Mouse (Mus musculus) midbrain, embryonic 13.5 days (tissue): ENCODE data around the gene Med13l. TPM values are rescaled to one million over a fixed set of nuclear protein-coding genes. Genes with fewer than 3 reads are reported as not detected.
A peak's percentile ranks its signal among the peaks of the same experiment; 100 is the strongest.

Experiments
- ATAC-seq: fragments of 200-750 bp; cut with Nextera tagmentation; 2 replicates; pipeline ENCODE4 v1.8.0; 2017; ENCODE audit warnings: mild to moderate bottlenecking, moderate TSS enrichment, moderate library complexity
- H3K27ac ChIP-seq: fragments of 300-500 bp; sonication (generic); 2 replicates; pipeline ENCODE4 v1.5.1; 2015; ENCODE audit warnings: inconsistent platforms, mild to moderate bottlenecking, moderate library complexity
- H3K27me3 ChIP-seq: fragments of 300-500 bp; sonication (generic); 2 replicates; pipeline ENCODE4 v1.6.1; 2015; ENCODE audit warnings: mild to moderate bottlenecking, inconsistent platforms
- H3K36me3 ChIP-seq: fragments of 300-500 bp; sonication (generic); 2 replicates; pipeline ENCODE4 v1.6.1; 2015; ENCODE audit warnings: mild to moderate bottlenecking, inconsistent platforms
- H3K4me1 ChIP-seq: fragments of 300-500 bp; sonication (generic); replicated peaks from 2 replicates; pipeline ENCODE4 v1.6.1; 2015; ENCODE audit warnings: inconsistent platforms
- H3K4me2 ChIP-seq: fragments of 300-500 bp; sonication (generic); replicated peaks from 2 replicates; pipeline ENCODE4 v1.6.1; 2015; ENCODE audit warnings: moderate library complexity, mild to moderate bottlenecking, inconsistent platforms
- H3K4me3 ChIP-seq: fragments of 300-500 bp; sonication (generic); replicated peaks from 2 replicates; pipeline ENCODE4 v1.5.1; 2015; ENCODE audit warnings: mild to moderate bottlenecking, inconsistent platforms
- H3K9ac ChIP-seq: fragments of 300-500 bp; sonication (generic); replicated peaks from 2 replicates; pipeline ENCODE4 v1.6.1; 2015; ENCODE audit warnings: mild to moderate bottlenecking, inconsistent platforms
- H3K9me3 ChIP-seq: fragments of 300-500 bp; sonication (generic); 2 replicates; pipeline ENCODE4 v1.6.1; 2016; ENCODE audit warnings: mild to moderate bottlenecking, inconsistent platforms
- WGBS: fragments of 180-500 bp; shearing (Covaris S2); methylation state at CpG from one replicate; pipeline ENCODE4 v1.1.7; 2015; 5-methylcytosine and 5-hydroxymethylcytosine counted together
- polyA plus RNA-seq: library from polyadenylated mRNA; unstranded; fragments of >200 nt; fragmentation: Nextera tagmentation; extraction: Ambion mirVana; gene quantifications from 2 replicates; pipeline ENCODE4 v1.2.1, GENCODE M21; 2015

The Med13l gene
- polyA plus RNA-seq, 1 experiment from 2014 or later, result 16.9 TPM

DNA sequence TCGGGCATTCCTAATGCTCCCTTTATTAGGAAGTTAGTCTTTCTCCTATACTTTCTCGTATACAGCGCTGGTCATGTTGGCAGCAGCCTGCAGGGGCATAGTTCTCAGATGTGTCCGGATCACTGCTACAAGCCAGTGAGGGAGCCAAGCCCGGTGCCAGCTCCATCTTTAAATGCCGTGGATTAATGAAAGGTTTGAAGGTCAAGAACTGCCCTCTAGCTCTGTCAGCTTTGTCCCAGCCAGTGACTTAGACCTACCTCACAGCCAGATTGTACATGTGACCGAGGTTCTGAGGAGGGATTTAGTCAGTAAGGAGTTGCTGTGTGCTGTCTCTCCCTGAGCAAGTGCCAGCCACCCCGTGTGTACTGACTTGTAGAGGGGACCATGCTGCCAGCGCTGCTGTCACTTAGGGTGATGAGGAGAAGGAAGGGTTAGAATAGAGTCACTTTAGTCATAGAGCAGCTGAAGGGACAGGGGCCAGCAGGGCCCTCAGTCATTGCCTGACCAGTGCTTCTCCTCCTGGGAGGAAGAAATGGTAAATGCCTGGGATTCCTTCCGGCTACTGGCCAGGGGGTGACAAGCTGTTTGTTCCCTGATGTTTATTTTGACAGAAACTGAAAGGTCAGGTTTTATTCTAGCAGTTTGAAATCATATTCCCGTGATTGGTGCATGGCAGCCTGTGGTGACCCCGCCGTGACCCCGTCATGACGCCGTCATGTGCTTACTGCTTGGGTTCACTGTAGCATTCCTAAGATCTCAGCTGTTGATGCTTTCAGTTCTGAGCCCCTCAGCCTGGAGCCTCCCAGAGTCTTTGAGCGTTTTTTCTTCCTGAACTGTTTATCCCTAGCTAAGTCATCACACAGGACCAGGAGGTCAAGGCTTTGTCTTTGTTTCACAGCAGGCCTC, 197.2 kb downstream of the Med13l start:
- peaks cover 99% of the 10 kb centered on the region for H3K36me3 ChIP-seq
- no peaks in the 10 kb centered on the region for H3K4me1 ChIP-seq
- 71% methylated on average over 17 of the region's 17 CpGs for WGBS
- H3K27me3 ChIP-seq, result no peaks in the 10 kb centered on the region
- ATAC-seq, result no peak
- no peaks in the 10 kb centered on the region for H3K9me3 ChIP-seq
- no peak overlapping the region for H3K4me3 ChIP-seq
- no peak overlapping the region for H3K9ac ChIP-seq
- no peak overlapping the region for H3K4me2 ChIP-seq
- no peak overlapping the region for H3K27ac ChIP-seq

- 92% methylated on average over 10 of the region's 10 CpGs for WGBS
- Histone ChIP-seq H3K4me1 (no peaks in the 10 kb centered on the region), H3K27me3 (no peaks in the 10 kb centered on the region), H3K9me3 (no peaks in the 10 kb centered on the region), H3K4me3 (no peak overlapping the region), H3K27ac (no peak overlapping the region), H3K4me2 (no peak overlapping the region), H3K9ac (no peak overlapping the region), H3K36me3 (peaks cover 82% of the 10 kb centered on the region)
- no peak for ATAC-seq
These were observed 200.5 kb downstream of the Med13l start for GRCm38 (mm10) chr5:118760986-118761385.

- no peak overlapping the region for H3K4me3 ChIP-seq
- no peak; the same call in 1 of the 2 replicates for ATAC-seq
- 92% methylated on average over 18 of the region's 18 CpGs for WGBS
These were observed 202.2 kb downstream of the Med13l start for GRCm38 (mm10) chr5:118762499-118763185.

GRCm38 (mm10) chr5:118763353-118763752, 202.9 kb downstream of the Med13l start:
- 63% methylated on average over 5 of the region's 5 CpGs for WGBS
- H3K36me3 ChIP-seq, result peaks cover 62% of the 10 kb centered on the region
- no peak for ATAC-seq

More at GRCm38 (mm10) chr5:118762499-118763185, 202.2 kb downstream of the Med13l start:
- Histone ChIP-seq H3K27ac (no peak overlapping the region), H3K4me1 (no peaks in the 10 kb centered on the region), H3K9me3 (no peaks in the 10 kb centered on the region), H3K9ac (no peak overlapping the region), H3K4me2 (no peak overlapping the region), H3K27me3 (no peaks in the 10 kb centered on the region), H3K36me3 (peaks cover 69% of the 10 kb centered on the region)

GRCm38 (mm10) chr5:118769143-118769542, 208.7 kb downstream of the Med13l start:
- WGBS, result 25% methylated on average over 6 of the region's 6 CpGs
- 0 out of 2 replicates have a peak overlapping the region, but pooled peaks have one; percentile 9 for H3K27ac ChIP-seq
- ATAC-seq, result peak; percentile 65; the same call in 1 of the 2 replicates

More at GRCm38 (mm10) chr5:118763353-118763752, 202.9 kb downstream of the Med13l start:
- H3K27ac ChIP-seq, result no peak overlapping the region
- no peak overlapping the region for H3K4me3 ChIP-seq
- H3K4me1 ChIP-seq, result no peaks in the 10 kb centered on the region
- H3K9ac ChIP-seq, result no peak overlapping the region
- H3K4me2 ChIP-seq, result no peak overlapping the region
- H3K27me3 ChIP-seq, result no peaks in the 10 kb centered on the region
- no peaks in the 10 kb centered on the region for H3K9me3 ChIP-seq

GRCm38 (mm10) chr5:118773866-118774265, 213.4 kb downstream of the Med13l start:
- H3K4me3 ChIP-seq, result no peak overlapping the region
- peaks cover 6% of the 10 kb centered on the region for H3K4me1 ChIP-seq
- H3K27me3 ChIP-seq, result peaks cover 6% of the 10 kb centered on the region; the same call in 1 of the 2 replicates
- no peak overlapping the region for H3K27ac ChIP-seq
- WGBS, result 23% methylated on average over 3 of the region's 3 CpGs
- no peaks in the 10 kb centered on the region for H3K36me3 ChIP-seq
- H3K9ac ChIP-seq, result no peak overlapping the region
- no peak overlapping the region for H3K4me2 ChIP-seq
- no peaks in the 10 kb centered on the region for H3K9me3 ChIP-seq
- ATAC-seq, result peak; percentile 41; the same call in 1 of the 2 replicates

More at GRCm38 (mm10) chr5:118769143-118769542, 208.7 kb downstream of the Med13l start:
- no peak overlapping the region for H3K4me3 ChIP-seq
- no peaks in the 10 kb centered on the region for H3K9me3 ChIP-seq
- H3K4me1 ChIP-seq, result peaks cover 7% of the 10 kb centered on the region
- peaks cover 6% of the 10 kb centered on the region; the same call in 1 of the 2 replicates for H3K27me3 ChIP-seq
- no peak overlapping the region for H3K9ac ChIP-seq
- H3K36me3 ChIP-seq, result peaks cover 7% of the 10 kb centered on the region; the same call in 1 of the 2 replicates
- no peak overlapping the region for H3K4me2 ChIP-seq

DNA sequence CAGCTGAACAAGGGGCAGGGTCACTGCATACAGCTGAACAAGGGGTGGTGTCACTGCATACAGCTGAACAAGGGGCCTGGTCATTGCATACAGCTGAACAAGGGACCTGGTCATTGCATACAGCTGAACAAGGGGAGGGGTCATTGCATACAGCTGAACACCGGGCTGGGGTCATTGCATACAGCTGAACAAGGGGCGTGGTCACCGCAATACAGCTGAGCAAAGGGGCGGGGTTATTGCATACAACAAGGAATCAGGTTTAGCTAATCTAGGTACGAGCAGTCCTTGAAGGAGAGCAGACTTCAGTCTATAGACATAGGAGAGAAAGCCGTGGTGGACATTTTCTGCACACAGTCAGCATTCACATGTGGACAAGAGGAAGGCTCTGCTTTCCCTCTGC, 215.9 kb downstream of the Med13l start:
- no peak overlapping the region for H3K27ac ChIP-seq
- ATAC-seq, result no peak
- 87% methylated on average over 6 of the region's 6 CpGs for WGBS
- H3K4me1 ChIP-seq, result no peaks in the 10 kb centered on the region
- no peak overlapping the region for H3K9ac ChIP-seq
- no peaks in the 10 kb centered on the region for H3K36me3 ChIP-seq
- H3K4me2 ChIP-seq, result no peak overlapping the region
- H3K27me3 ChIP-seq, result peaks cover 19% of the 10 kb centered on the region
- no peak overlapping the region for H3K4me3 ChIP-seq
- H3K9me3 ChIP-seq, result no peaks in the 10 kb centered on the region

DNA sequence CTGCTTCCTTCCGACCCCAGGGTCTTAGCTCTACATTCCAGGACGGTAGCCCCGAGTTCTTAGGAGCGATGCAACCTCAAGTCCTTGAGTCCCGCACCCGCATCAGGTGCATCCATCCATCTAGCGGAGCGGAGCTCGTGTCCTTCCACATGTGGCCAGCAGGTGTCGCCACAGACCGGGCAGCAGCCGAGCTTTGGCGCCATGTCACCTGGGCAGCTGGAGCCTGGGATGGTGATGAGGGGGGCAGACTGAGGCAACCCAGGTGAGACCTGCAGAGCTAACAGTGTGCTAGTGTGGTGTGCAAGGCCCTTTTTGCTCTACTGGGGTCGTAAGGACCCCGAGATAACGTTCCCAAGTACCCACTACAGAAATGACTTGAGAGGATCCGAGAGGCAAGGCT, 221.1 kb downstream of the Med13l start:
- H3K9me3 ChIP-seq, result no peaks in the 10 kb centered on the region
- peaks cover 29% of the 10 kb centered on the region for H3K27me3 ChIP-seq
- no peaks in the 10 kb centered on the region for H3K4me1 ChIP-seq
- no peak overlapping the region for H3K4me2 ChIP-seq
- no peak overlapping the region for H3K27ac ChIP-seq
- no peaks in the 10 kb centered on the region for H3K36me3 ChIP-seq
- H3K4me3 ChIP-seq, result no peak overlapping the region
- peak; percentile 62; the same call in 1 of the 2 replicates for ATAC-seq
- no peak overlapping the region for H3K9ac ChIP-seq
- WGBS, result 12% methylated on average over 17 of the region's 17 CpGs

GRCm38 (mm10) chr5:118782139-118782538, 221.7 kb downstream of the Med13l start:
- Histone ChIP-seq H3K4me3 (no peak overlapping the region), H3K36me3 (no peaks in the 10 kb centered on the region), H3K4me1 (no peaks in the 10 kb centered on the region), H3K27me3 (peaks cover 29% of the 10 kb centered on the region), H3K9ac (no peak overlapping the region), H3K9me3 (no peaks in the 10 kb centered on the region), H3K27ac (no peak overlapping the region), H3K4me2 (no peak overlapping the region)
- 92% methylated on average over 3 of the region's 3 CpGs for WGBS
- ATAC-seq, result no peak

GRCm38 (mm10) chr5:118789226-118789625, 228.7 kb downstream of the Med13l start:
- Histone ChIP-seq H3K9me3 (peaks cover 4% of the 10 kb centered on the region; the same call in 1 of the 2 replicates), H3K4me1 (0 out of 2 replicates have a peak, but pooled peaks cover 2% of the 10 kb centered on the region), H3K4me3 (no peak overlapping the region), H3K27ac (no peak overlapping the region), H3K27me3 (0 out of 2 replicates have a peak, but pooled peaks cover 4% of the 10 kb centered on the region), H3K36me3 (no peaks in the 10 kb centered on the region), H3K9ac (no peak overlapping the region), H3K4me2 (no peak overlapping the region)
- ATAC-seq, result no peak
- WGBS, result 87% methylated on average over 11 of the region's 11 CpGs

DNA sequence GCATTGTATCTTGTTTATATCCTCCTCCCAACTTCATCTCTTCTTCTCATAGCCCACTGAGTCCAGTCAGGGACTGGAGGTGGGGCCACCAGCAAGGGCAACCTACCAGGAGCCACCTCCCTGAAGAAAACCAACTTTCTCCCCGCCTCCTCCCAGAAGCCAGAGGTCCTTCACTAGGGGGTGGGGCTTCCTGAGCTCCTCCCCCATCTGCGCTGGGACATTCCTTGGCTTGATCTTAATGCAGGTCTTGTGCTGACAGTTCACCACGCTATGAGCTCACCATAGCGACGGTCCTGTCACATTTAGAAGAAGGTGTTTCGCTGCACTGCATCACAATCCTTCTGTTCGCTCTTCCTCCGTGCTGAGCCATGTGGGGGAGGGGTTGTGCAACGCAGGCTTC, 229.3 kb downstream of the Med13l start:
- Histone ChIP-seq H3K4me2 (no peak overlapping the region), H3K27ac (no peak overlapping the region), H3K4me3 (no peak overlapping the region), H3K9me3 (peaks cover 4% of the 10 kb centered on the region; the same call in 1 of the 2 replicates), H3K9ac (no peak overlapping the region), H3K36me3 (no peaks in the 10 kb centered on the region), H3K4me1 (0 out of 2 replicates have a peak, but pooled peaks cover 2% of the 10 kb centered on the region), H3K27me3 (0 out of 2 replicates have a peak, but pooled peaks cover 4% of the 10 kb centered on the region)
- ATAC-seq, result no peak
- 61% methylated on average over 9 of the region's 9 CpGs for WGBS

DNA sequence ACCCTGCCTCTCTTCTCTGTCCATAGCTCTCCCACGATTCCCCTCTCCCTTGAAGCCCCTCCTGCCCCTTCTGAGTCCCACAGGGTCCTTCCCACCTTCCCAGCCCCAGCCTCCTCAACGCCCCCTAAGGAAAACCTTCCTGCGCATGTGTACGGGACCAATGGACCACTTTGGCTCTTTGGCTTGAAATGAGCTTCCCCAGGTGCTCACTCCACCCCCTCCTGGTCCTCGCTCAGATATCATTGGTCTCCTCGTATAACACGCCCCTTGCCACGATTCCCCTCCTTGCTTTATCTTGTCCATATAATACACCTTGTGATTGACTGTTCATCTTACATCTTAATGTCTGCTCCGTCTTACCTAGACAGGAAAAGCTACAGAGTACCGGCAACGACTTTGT, 237.3 kb downstream of the Med13l start:
- H3K27me3 ChIP-seq, result 0 out of 2 replicates have a peak, but pooled peaks cover 13% of the 10 kb centered on the region
- no peak overlapping the region for H3K9ac ChIP-seq
- H3K4me1 ChIP-seq, result no peaks in the 10 kb centered on the region
- H3K27ac ChIP-seq, result no peak overlapping the region
- no peak overlapping the region for H3K4me3 ChIP-seq
- no peak overlapping the region for H3K4me2 ChIP-seq
- H3K9me3 ChIP-seq, result no peaks in the 10 kb centered on the region
- no peaks in the 10 kb centered on the region for H3K36me3 ChIP-seq
- ATAC-seq, result no peak
- WGBS, result 91% methylated on average over 11 of the region's 11 CpGs
